In genomic region chr19:6416894-6417761, GRCm38 (mm10) we compare ENCODE assay signal across 11 mouse cellular contexts. TPM values are rescaled to one million over a fixed set of nuclear protein-coding genes. Genes with fewer than 3 reads are reported as not detected.
DNase-seq lines count a peak whose midpoint lies in the region; ATAC-seq lines count a peak whose summit lies in the region.
"Had no signal": no experiment of that assay in that cellular context is flagged by ENCODE, and none has a peak within 500 bp of the region (broad histone marks: within the 10 kb centered on the region; RNA-seq: fewer than 3 reads in every experiment).

No protein-coding gene starts in this region.

- peak overlapping the region; percentile 66; the same call in 1 of the 2 replicates for H3K4me3 ChIP-seq in hindbrain, embryonic 10.5 days
- peak overlapping the region; percentile 69; the same call in 1 of the 2 replicates for H3K4me3 ChIP-seq in midbrain, embryonic 13.5 days (replicated peaks)

- H3K27me3 ChIP-seq in hindbrain, embryonic 10.5 days (ENCODE audit: insufficient read depth, poor library complexity, severe bottlenecking) = peaks cover 59% of the 10 kb centered on the region
- H3K27me3 ChIP-seq in midbrain, embryonic 13.5 days = peaks cover 5% of the 10 kb centered on the region; the same call in 1 of the 2 replicates

- 70% methylated on average over 12 of the region's 12 CpGs for WGBS in hindbrain, embryonic 10.5 days
- WGBS in midbrain, embryonic 13.5 days = 56% methylated on average over 12 of the region's 12 CpGs

- DNase-seq in thymus, postnatal 4 days = peak; percentile 8
- DNase-seq in thymus, postnatal 0 days (ENCODE audit: low spot score) = no peak
- DNase-seq in hindbrain, embryonic 10.5 days (ENCODE audit: low spot score) = no peak
- DNase-seq in urinary bladder, postnatal 25 days (ENCODE audit: low spot score) = no peak
- DNase-seq in right cerebral cortex, postnatal 25 days = no peak

- H3K27ac ChIP-seq in hindbrain, embryonic 10.5 days = peak overlapping the region; percentile 80
- peak overlapping the region; percentile 95 for H3K27ac ChIP-seq in midbrain, embryonic 13.5 days
- H3K27ac ChIP-seq: embryonic facial prominence, embryonic 15.5 days; heart, embryonic 13.5 days; liver, embryonic 14.5 days had no signal

- peak overlapping the region; percentile 68 for H3K4me2 ChIP-seq in midbrain, embryonic 13.5 days (replicated peaks)

- no peaks in the 10 kb centered on the region for H3K36me3 ChIP-seq in hindbrain, embryonic 10.5 days
- no peaks in the 10 kb centered on the region for H3K36me3 ChIP-seq in midbrain, embryonic 13.5 days
- H3K36me3 ChIP-seq: embryonic facial prominence, embryonic 15.5 days; G1E; heart, embryonic 13.5 days had no signal

- H3K4me1 ChIP-seq in hindbrain, embryonic 10.5 days (replicated peaks) = peaks cover 81% of the 10 kb centered on the region
- peaks cover 72% of the 10 kb centered on the region for H3K4me1 ChIP-seq in midbrain, embryonic 13.5 days (replicated peaks)

- peak overlapping the region; percentile 39 for H3K9ac ChIP-seq in midbrain, embryonic 13.5 days (replicated peaks)
- H3K9ac ChIP-seq: embryonic facial prominence, embryonic 15.5 days; liver, embryonic 14.5 days had no signal

- no peaks in the 10 kb centered on the region for H3K9me3 ChIP-seq in hindbrain, embryonic 10.5 days
- H3K9me3 ChIP-seq in midbrain, embryonic 13.5 days = no peaks in the 10 kb centered on the region
- H3K9me3 ChIP-seq: embryonic facial prominence, embryonic 15.5 days; G1E; heart, embryonic 13.5 days had no signal

- ATAC-seq in midbrain, embryonic 13.5 days = no peak
- ATAC-seq in activated CD4-positive, CD25-positive, alpha-beta regulatory T cell, adult 4 months = no peak

RNA-seq across cellular contexts. Expression of gene Nrxn2, which starts 1.4 kb away (rescaled TPM):
- 0.10 and 0.24 TPM in 2 replicates for polyA plus RNA-seq in thymus, postnatal 0 days (2015; fragmentation: Nextera tagmentation; extraction: Ambion mirVana)
- polyA plus RNA-seq in hindbrain, embryonic 10.5 days (2016; fragmentation: Nextera tagmentation; extraction: Ambion mirVana) = 4.4 and 13.2 TPM in 2 replicates
- polyA plus RNA-seq in midbrain, embryonic 13.5 days (2015; fragmentation: Nextera tagmentation; extraction: Ambion mirVana) = 20.7 and 24.3 TPM in 2 replicates
- polyA plus RNA-seq in activated CD4-positive, CD25-positive, alpha-beta regulatory T cell, adult 4 months (2017; shearing (Covaris generic)) = under 1 TPM in 1 of 2 experiments, not detected in 1; 0.16 TPM

RNA-seq across cellular contexts. Expression of gene Rasgrp2, which starts 18.0 kb away (rescaled TPM):
- 195 and 206 TPM in 2 replicates for polyA plus RNA-seq in thymus, postnatal 0 days (2015; fragmentation: Nextera tagmentation; extraction: Ambion mirVana)
- polyA plus RNA-seq in hindbrain, embryonic 10.5 days (2016; fragmentation: Nextera tagmentation; extraction: Ambion mirVana) = 20.5 and 20.7 TPM in 2 replicates
- 28.5 and 29.6 TPM in 2 replicates for polyA plus RNA-seq in midbrain, embryonic 13.5 days (2015; fragmentation: Nextera tagmentation; extraction: Ambion mirVana)
- 100 to 1,000 TPM; 128 to 133 TPM for polyA plus RNA-seq in activated CD4-positive, CD25-positive, alpha-beta regulatory T cell, adult 4 months (2017; shearing (Covaris generic))

RNA-seq across cellular contexts. Expression of gene Pygm, which starts 32.9 kb away (rescaled TPM):
- 4.2 and 6.3 TPM in 2 replicates for polyA plus RNA-seq in thymus, postnatal 0 days (2015; fragmentation: Nextera tagmentation; extraction: Ambion mirVana)
- 1.3 and 1.9 TPM in 2 replicates for polyA plus RNA-seq in hindbrain, embryonic 10.5 days (2016; fragmentation: Nextera tagmentation; extraction: Ambion mirVana)
- 1.9 and 2.2 TPM in 2 replicates for polyA plus RNA-seq in midbrain, embryonic 13.5 days (2015; fragmentation: Nextera tagmentation; extraction: Ambion mirVana)
- 1 to 10 TPM; 3.7 to 8.0 TPM for polyA plus RNA-seq in activated CD4-positive, CD25-positive, alpha-beta regulatory T cell, adult 4 months (2017; shearing (Covaris generic))

RNA-seq across cellular contexts. Expression of gene Sf1, which starts 53.6 kb away (rescaled TPM):
- polyA plus RNA-seq in thymus, postnatal 0 days (2015; fragmentation: Nextera tagmentation; extraction: Ambion mirVana) = 104 and 126 TPM in 2 replicates
- 198 and 221 TPM in 2 replicates for polyA plus RNA-seq in hindbrain, embryonic 10.5 days (2016; fragmentation: Nextera tagmentation; extraction: Ambion mirVana)
- 120 and 128 TPM in 2 replicates for polyA plus RNA-seq in midbrain, embryonic 13.5 days (2015; fragmentation: Nextera tagmentation; extraction: Ambion mirVana)
- 10 to 100 TPM; 47.6 to 48.6 TPM for polyA plus RNA-seq in activated CD4-positive, CD25-positive, alpha-beta regulatory T cell, adult 4 months (2017; shearing (Covaris generic))
